Mouse (Mus musculus) myocyte (in vitro differentiated cells): ENCODE data around the gene Myo7a.

Source experiments
- CEBPB ChIP-seq: IDR thresholded peaks from 2 replicates; pipeline ENCODE4 v1.6.1; 2011; ENCODE audit warnings: mild to moderate bottlenecking, moderate library complexity; ENCODE audit not compliant: poor library complexity, insufficient read depth, severe bottlenecking
- E2F4 ChIP-seq: IDR thresholded peaks from one replicate; pipeline ENCODE4 v1.6.1; 2011; ENCODE audit warnings: mild to moderate bottlenecking, control low read depth, moderate library complexity; ENCODE audit not compliant: insufficient read depth
- MAX ChIP-seq: IDR thresholded peaks from one replicate; pipeline ENCODE4 v1.6.1; 2011; ENCODE audit warnings: low read depth, mild to moderate bottlenecking, control low read depth
- MYOD1 ChIP-seq, 3 experiments: IDR thresholded peaks; one replicate each; pipeline ENCODE4 v1.6.1; 2011; ENCODE audit warnings: control low read depth in 2 of 3, low read depth in 2 of 3, mild to moderate bottlenecking in 2 of 3, moderate library complexity in 1 of 3; ENCODE audit not compliant: insufficient read length in 2 of 3, control insufficient read depth in 1 of 3
- MYOG ChIP-seq, 3 experiments: IDR thresholded peaks; one replicate each; pipeline ENCODE4 v1.6.1; 2011; ENCODE audit warnings: control low read depth in 2 of 3, low read depth in 2 of 3, mild to moderate bottlenecking in 2 of 3; ENCODE audit not compliant: insufficient read length in 2 of 3, control insufficient read depth in 1 of 3, insufficient read depth in 1 of 3
- POLR2A ChIP-seq: IDR thresholded peaks from one replicate; pipeline ENCODE4 v1.6.1; 2011; ENCODE audit warnings: low read depth, mild to moderate bottlenecking, control low read depth, moderate library complexity; ENCODE audit not compliant: insufficient read length
- POLR2AphosphoS2 ChIP-seq: IDR thresholded peaks from one replicate; pipeline ENCODE4 v1.6.1; 2011; ENCODE audit warnings: low read depth, control low read depth; ENCODE audit not compliant: insufficient read length
- SRF ChIP-seq: IDR thresholded peaks from one replicate; pipeline ENCODE4 v1.6.1; 2011; ENCODE audit warnings: low read depth; ENCODE audit not compliant: control insufficient read depth, insufficient read length
- TCF12 ChIP-seq: IDR thresholded peaks from one replicate; pipeline ENCODE4 v1.6.1; 2011; ENCODE audit warnings: mild to moderate bottlenecking, control low read depth; ENCODE audit not compliant: poor library complexity, insufficient read depth, severe bottlenecking
- TCF3 ChIP-seq: IDR thresholded peaks from one replicate; pipeline ENCODE4 v1.6.1; 2011; ENCODE audit warnings: low read depth, control low read depth; ENCODE audit not compliant: insufficient read length
- USF1 ChIP-seq: IDR thresholded peaks from one replicate; pipeline ENCODE4 v1.6.1; 2011; ENCODE audit warnings: low read depth, mild to moderate bottlenecking, control low read depth, moderate library complexity

DNA sequence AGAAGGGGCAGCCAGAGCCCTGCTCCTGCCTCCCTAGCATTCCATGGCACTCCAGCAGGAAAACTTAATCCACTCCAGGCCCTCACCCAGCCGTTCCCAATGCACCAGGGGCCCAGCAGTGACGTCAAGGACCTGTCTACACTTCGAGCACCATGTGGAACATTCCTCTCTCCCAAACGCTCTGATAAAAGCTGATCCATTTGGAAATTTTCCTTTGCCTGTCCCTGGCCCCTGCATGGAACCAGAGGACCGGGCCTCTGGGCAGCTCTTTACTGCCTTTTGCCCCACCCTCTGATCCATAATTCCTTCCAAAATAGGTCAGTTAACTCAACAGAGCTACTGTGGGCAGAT is 15.4 kb downstream of the Myo7a start:
- no peak for TF ChIP-seq POLR2A
- TF ChIP-seq CEBPB: no peak
- no peak for TF ChIP-seq MYOG (IDR thresholded peaks at IDR 0.05; ENCODE audit: control insufficient read depth in 1 of 3, insufficient read depth in 1 of 3, insufficient read length in 2 of 3, low read depth in 2 of 3)
- TF ChIP-seq E2F4: no peak
- no peak for TF ChIP-seq USF1
- no peak for TF ChIP-seq MAX
- TF ChIP-seq POLR2AphosphoS2: no peak
- TF ChIP-seq MYOD1 (IDR thresholded peaks at IDR 0.05; ENCODE audit: control insufficient read depth in 1 of 3, insufficient read length in 2 of 3, low read depth in 2 of 3): no peak
- no peak for TF ChIP-seq SRF
- no peak for TF ChIP-seq TCF12
- no peak for TF ChIP-seq TCF3
